Mouse (Mus musculus): ENCODE data around the gene Tmem107. TPM values are rescaled to one million over a fixed set of nuclear protein-coding genes. Genes with fewer than 3 reads are reported as not detected.

The Tmem107 gene
- polyA plus RNA-seq (2017; shearing (Covaris generic)) = 1 to 10 TPM; 2.8 to 9.1 (median 4.0) TPM

DNA sequence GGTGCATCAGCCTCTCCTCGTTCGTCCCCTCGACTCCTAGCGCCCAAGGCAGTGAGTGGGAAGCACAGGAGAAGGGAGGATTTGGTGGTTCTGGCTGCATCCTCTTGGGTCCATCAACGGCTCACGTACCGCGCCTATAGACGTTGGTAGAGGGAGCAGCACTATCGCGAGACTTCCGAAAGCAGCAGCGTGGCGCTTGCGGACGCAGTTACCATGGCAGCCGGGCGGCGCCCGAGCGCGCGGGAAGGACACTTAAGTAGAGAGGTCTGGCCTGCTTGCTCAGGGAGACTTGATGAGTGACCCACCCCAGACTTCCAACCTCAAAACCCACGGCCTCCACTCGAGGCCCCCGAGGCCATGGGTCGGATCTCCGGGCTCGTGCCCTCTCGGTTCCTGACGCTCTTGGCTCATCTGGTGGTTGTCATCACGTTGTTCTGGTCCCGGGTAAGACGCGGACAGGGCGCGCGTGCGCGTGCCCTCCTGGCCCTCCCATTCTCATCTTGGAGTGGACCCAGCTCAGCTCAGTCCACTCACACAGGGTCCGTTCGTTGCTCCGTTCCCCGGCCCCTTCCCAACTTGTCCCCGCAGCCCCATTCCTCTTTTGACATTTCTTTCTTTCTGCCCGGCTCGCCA lies at the start of gene Tmem107:
Gene Tmem107 (plus strand): TSS at position 217 of the 633 bp plus-strand sequence.
- peak; percentile 80 for ATAC-seq

DNA sequence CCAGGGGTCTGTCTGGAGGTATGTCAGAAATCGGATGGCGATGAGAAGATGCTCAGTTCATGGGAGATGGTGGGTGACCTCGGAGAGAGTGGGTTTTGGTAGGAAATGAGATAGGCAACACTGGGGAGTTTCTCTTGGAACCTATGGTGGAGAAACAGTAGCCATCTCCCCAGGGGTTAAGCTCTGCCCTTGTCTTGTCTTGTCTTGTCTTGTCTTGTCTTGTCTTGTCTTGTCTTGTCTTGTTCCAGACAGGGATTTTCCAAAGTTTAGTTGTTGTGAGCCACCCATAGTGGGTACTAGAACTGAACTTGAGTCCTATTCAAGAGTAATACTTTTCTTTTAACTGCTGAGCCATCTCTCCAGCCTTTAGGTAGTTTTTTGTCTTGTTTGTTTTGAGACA lies 44.0 kb upstream of the Tmem107 start:
- ATAC-seq = no peak

DNA sequence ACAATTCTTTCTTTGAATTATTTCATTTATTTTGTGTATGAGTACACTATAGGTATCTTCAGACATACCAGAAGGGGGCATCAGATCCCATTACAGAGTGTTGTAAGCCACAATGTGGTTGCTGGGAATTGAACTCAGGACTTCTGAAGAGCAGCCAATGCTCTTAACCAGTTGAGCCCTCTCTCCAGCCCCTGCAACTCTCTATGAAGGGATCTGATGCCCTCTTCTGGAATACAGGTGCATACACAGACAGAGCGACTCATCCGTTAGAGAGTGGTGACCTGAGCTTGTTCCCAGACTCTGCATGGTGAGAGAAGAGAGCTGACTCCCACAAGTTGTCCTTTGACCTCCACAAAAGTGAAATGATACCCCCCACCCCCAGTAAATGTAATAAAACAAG lies 41.8 kb upstream of the Tmem107 start:
- ATAC-seq = no peak

DNA sequence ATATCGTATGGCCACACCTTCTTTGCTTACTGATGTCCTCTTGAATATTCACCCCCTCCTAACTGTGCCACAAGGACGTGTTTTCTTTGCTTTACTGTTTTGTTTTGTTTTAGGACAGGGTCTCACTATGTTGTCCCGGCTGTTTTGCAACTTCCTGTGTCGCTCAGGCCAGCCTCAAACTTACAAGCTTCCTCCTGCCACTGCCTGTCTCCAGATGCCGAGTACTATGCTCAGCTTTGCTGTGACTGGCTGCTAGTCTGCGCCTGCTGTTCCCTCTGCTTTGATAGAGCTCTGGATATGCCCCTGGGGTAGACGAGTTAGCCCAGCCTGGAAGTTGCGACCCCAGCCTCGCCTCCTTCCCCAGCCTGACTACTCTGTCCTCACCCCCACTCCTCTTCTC lies 37.1 kb upstream of the Tmem107 start:
- no peak for ATAC-seq

DNA sequence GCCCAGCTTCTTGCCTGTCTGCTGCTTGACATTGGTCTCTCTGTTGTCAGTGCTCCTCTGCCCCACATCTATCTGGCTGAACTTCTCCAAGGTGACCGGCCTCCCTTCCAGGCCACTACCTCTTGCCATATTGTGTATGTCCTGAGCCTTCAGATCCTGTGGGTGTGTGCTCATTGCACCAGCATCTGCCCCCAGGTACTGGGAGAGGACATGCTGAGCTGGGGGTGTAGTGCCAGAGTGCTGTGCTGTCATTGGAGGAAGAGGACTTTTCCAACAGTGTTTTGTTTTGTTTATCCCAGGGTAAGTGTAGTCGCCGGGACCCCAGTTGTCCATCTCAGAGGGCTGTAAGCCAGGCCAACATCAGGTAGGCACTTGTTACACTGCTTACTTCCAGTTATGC lies 36.0 kb upstream of the Tmem107 start:
- ATAC-seq = no peak

- no peak for ATAC-seq
These were observed 35.2 kb upstream of the Tmem107 start for GRCm38 (mm10) chr11:69035411-69035810.

- ATAC-seq = no peak
These were observed 34.8 kb upstream of the Tmem107 start for GRCm38 (mm10) chr11:69035849-69036248.

DNA sequence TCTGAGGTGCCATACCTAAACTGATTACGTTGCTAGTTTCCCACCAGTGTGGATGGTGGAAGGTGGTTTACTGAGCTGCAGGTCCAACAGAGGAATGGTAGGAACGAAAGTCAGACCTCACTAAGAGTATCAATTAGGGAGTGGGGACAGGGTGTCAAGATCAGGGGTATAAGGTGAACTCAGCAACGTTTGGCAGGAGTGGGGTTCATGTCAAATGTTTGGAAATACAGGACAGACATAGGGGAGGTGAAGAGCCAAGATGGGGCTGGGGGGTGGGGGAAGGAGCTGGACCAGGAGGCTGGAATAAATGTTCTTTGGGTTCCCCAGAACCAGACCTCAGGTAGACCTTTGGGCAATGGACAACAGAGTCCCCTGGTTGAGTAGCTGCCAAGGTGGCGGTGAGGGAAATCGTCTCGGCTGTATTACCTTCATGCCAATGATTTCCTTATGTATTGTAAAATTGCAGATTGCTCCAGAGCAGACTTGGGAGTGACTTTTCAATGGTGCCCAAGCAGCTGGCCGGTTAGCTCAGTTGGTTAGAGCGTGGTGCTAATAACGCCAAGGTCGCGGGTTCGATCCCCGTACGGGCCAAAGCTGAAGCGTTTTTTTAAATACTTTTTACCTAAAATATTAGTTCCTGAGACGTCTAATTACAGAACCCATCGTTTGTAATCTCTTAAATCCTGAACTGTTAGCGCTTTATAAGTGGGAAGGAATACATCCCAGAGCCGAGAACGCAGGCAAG lies 33.9 kb upstream of the Tmem107 start:
- ATAC-seq = no peak

- no peak for ATAC-seq
These were observed 33.2 kb upstream of the Tmem107 start for GRCm38 (mm10) chr11:69037231-69038061.

- no peak for ATAC-seq
These were observed 32.4 kb upstream of the Tmem107 start for GRCm38 (mm10) chr11:69038173-69038572.

- ATAC-seq = peak; percentile 80
These were observed 24.8 kb upstream of the Tmem107 start, which contains the start of gene Aurkb for GRCm38 (mm10) chr11:69045531-69046394. Gene Aurkb (plus strand): TSS chr11:69045647.

DNA sequence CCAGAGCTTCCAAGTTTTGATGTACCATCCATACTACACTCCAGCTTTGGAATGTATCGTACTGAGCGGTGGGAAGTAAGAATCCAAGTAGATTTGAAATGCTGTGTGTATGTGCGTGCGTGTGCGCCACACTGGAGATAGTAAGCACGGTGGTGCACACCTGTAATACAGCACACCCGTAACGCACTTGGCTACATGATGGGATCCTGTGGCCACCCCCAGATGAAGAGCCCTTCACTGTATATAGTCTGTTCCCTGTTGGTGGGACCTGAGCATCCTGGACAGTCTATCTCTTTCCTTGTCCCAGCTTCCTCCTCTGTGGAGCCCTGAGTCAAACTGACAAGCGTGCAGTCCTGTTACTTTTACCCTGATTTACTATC lies 24.2 kb upstream of the Tmem107 start:
- no peak for ATAC-seq

DNA sequence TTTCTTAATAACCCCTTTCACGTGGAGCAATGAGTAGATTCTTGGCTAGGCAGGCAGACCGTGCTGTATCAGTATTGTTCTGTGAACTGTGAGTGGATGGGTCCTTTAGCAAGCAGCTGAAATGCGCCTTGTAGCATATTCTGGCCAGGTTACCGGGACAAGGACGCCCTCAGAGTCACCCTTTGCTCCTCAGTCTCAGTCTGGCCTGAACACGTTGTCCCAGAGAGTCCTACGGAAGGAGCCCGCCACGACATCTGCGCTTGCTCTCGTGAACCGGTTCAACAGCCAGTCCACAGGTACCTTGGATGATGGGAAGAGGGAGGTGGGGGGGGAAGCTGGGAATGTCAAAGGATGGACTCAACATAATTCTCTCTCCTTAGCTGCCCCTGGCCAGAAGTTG lies 23.0 kb upstream of the Tmem107 start:
- ATAC-seq = no peak

DNA sequence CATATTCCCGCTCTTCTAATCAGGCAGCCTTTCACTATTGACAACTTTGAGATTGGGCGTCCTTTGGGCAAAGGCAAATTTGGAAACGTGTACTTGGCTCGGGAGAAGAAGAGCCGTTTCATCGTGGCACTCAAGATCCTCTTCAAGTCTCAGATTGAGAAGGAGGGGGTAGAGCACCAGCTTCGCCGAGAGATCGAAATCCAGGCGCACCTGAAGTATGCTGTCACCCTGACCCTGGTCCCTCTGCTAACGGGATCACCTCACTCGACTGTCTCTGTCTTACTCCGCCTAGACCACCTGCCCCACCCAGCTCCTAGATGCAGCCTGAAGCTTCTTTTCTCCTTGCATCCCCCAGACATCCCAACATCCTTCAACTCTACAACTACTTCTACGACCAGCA lies 22.5 kb upstream of the Tmem107 start:
- ATAC-seq = no peak

GRCm38 (mm10) chr11:69050748-69051147 lies 19.9 kb upstream of the Tmem107 start:
- ATAC-seq = no peak

- no peak for ATAC-seq
These were observed 18.8 kb upstream of the Tmem107 start for GRCm38 (mm10) chr11:69051771-69052170.

DNA sequence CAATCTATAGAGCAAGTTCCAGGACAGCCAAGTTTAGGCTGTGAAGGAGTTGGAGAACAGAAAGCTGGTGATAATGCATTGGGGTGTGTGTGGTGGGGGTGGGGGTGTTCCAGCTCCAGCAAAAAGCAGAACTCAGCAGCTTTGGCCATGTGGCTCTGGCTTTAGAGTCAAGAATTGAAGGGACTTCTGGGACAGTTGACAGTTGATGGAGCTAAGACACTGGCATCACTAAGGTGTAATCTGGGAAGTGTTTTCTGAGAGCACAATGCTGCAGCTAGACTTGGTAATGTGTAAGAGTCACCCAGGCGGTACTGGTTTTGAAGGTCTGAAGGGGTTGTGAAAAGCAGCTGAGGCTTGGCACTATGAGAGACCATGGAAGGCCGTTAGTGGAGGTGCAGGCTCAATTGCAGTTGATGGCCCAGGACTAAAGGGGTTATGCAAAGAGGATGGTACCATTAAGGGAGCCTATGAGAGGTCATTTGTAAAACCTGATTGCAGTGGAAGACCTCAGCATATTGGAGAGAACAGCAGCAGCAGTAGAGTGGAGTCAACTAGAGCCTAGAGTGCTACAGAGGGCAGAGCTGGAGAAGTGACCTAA lies 17.7 kb upstream of the Tmem107 start:
- ATAC-seq = no peak

GRCm38 (mm10) chr11:69053848-69054247 lies 16.8 kb upstream of the Tmem107 start:
- ATAC-seq = no peak

DNA sequence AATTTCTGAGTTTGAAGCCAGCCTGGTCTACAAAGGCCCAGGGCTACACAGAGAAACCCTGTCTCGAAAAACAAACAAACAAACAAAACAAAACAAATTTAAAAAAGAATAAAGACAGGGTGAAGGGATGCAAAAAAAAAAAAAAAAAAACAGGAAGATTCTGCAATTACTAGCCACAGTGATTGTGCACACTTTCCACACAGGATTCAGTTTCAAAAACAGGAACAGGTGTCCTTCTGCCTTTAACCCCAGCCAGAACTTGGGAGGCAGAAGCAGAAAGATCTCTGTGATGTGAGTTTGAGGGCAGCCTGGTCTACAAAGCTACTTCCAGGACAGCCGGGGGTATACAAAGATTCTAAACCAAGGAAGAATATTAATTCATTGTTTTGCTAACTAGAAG lies 12.3 kb upstream of the Tmem107 start:
- no peak for ATAC-seq

DNA sequence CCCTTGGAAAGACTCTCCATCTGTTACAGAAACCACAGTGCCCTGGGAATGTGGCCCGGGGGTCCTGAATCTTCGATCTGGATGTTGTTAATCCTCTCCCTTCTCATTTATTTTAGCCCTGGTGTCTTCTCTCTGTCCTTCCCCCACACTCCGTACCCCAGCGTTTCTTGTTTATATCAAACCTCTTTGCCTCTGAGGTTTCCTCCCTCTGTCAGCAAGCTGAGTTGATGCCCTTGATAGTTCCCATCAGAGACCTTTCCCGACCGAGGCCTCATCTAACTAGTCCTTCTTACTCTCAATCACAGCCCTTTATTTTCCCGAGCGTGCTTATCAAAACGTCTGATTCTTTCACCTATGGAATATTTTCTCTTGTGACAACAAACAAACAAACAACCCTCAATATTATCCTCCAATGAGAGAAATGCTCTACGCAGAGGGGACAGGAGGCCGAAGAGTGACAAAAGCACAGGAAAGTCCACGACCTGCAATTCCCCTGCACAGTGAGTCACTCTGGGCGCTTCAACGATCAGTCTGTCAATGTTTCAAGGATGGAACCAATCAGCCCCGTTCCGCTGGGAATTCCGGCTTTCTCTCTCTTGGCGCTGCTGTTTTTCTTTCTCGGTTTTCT lies 11.8 kb upstream of the Tmem107 start:
- ATAC-seq = no peak

DNA sequence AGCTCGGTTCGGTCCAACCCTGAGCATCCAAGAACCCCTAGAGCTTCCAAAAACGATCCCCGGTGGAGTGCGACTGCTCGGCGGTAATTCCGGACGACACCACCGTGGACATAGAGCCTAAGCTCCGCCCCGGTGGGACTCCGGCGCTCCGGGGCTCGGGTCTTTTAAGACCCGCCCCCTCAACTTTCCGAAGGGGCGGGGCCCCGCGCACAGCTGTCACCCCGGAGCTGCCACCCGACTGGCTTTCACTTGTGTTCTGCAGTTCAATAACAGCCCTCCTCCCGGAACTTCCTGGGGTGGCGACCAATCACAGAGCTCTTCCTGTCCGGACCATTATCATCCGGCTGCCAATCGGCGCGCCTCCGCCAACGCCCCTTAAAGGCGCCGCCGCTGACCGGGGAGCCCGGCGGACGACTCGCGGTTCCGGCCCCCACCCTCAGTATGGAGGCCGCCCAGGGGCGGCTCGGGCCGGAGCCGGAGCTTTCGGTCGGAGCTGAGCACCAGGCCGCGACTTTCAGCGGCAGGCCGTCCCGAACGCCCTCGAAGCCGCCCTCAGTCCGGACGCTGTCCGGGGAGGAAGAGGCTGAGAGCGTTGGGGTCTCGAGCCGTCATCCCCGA lies 11.1 kb upstream of the Tmem107 start, which contains the start of gene Borcs6:
Gene Borcs6 (plus strand): TSS at position 361 of the 618 bp plus-strand sequence.
- ATAC-seq = peak; percentile 88
